In genomic region chr7:34257279-34257678, GRCm38 (mm10) we compare ENCODE assay signal across 28 mouse cellular contexts. TPM values are rescaled to one million over a fixed set of nuclear protein-coding genes. Genes with fewer than 3 reads are reported as not detected.
DNase-seq lines count a peak whose midpoint lies in the region; ATAC-seq and TF ChIP-seq lines count a peak whose summit lies in the region.
"Had no signal": no experiment of that assay in that cellular context is flagged by ENCODE, and none has a peak within 500 bp of the region (broad histone marks: within the 10 kb centered on the region; RNA-seq: fewer than 3 reads in every experiment).

No protein-coding gene starts in this region.

- no peak for DNase-seq in frontal cortex, postnatal 25 days (ENCODE audit: low spot score in 2 of 2)
- no peak for DNase-seq in heart, postnatal 36 days
- DNase-seq in layer of hippocampus, adult 2 months (ENCODE audit: low spot score in 2 of 2) = no peak
- no peak for DNase-seq in layer of hippocampus, postnatal 10 days (ENCODE audit: low spot score in 2 of 2)
- DNase-seq in right cerebral cortex, postnatal 25 days = peak; percentile 21
- no peak for DNase-seq in right cerebral cortex, postnatal 10 days (ENCODE audit: low spot score in 2 of 2)
- DNase-seq: adrenal gland, adult 8-10 months; adrenal gland, postnatal 36 days; B cell, adult 2 months; cerebellum, adult 11 months; cerebellum, adult 8-10 months; cerebellum, postnatal 14 days; gastrocnemius, postnatal 10 days; heart, postnatal 4 days; kidney, adult 11 months had no signal

- intact Hi-C loops in heart, postnatal 36 days (cut with DNase I) = no loop called here

- H3K4me2 ChIP-seq in heart, embryonic 13.5 days = no peak overlapping the region
- H3K4me2 ChIP-seq: embryonic facial prominence, embryonic 12.5 days; forebrain, embryonic 12.5 days; hindbrain, embryonic 12.5 days had no signal

- no peaks in the 10 kb centered on the region for H3K27me3 ChIP-seq in heart, embryonic 13.5 days (replicated peaks)
- H3K27me3 ChIP-seq: embryonic facial prominence, embryonic 12.5 days; forebrain, embryonic 12.5 days; hindbrain, embryonic 12.5 days had no signal

- H3K9me3 ChIP-seq in heart, embryonic 13.5 days = no peaks in the 10 kb centered on the region
- H3K9me3 ChIP-seq: embryonic facial prominence, embryonic 12.5 days; forebrain, embryonic 12.5 days; G1E; heart, embryonic 10.5 days; hindbrain, embryonic 12.5 days had no signal

- ATAC-seq in frontal cortex, adult (ENCODE audit: low TSS enrichment) = peak; percentile 59; the same call in 1 of the 2 replicates
- no peak for ATAC-seq in heart, embryonic 13.5 days (ENCODE audit: extremely low read depth, insufficient number of reproducible peaks, low FRiP score, low TSS enrichment)
- ATAC-seq: CD4-positive, CD25-positive, alpha-beta regulatory T cell, adult 4 months; forebrain, embryonic 16.5 days; hindbrain, embryonic 16.5 days had no signal

- H3K9ac ChIP-seq in heart, embryonic 13.5 days = no peak overlapping the region
- H3K9ac ChIP-seq: embryonic facial prominence, embryonic 12.5 days; forebrain, embryonic 12.5 days; hindbrain, embryonic 12.5 days had no signal

- 0 out of 2 replicates have a peak, but pooled peaks cover 3% of the 10 kb centered on the region for H3K4me1 ChIP-seq in heart, embryonic 13.5 days
- H3K4me1 ChIP-seq: forebrain, embryonic 12.5 days; heart, embryonic 10.5 days; hindbrain, embryonic 12.5 days had no signal

- H3K36me3 ChIP-seq in heart, embryonic 13.5 days = peaks cover 96% of the 10 kb centered on the region

- no peak for TF ChIP-seq CTCF in layer of hippocampus, adult 2 months (conservative IDR thresholded peaks at IDR 0.05)

- H3K4me3 ChIP-seq in heart, embryonic 13.5 days = no peak overlapping the region
- H3K4me3 ChIP-seq in layer of hippocampus, adult 2 months = no peak overlapping the region
- H3K4me3 ChIP-seq: embryonic facial prominence, embryonic 12.5 days; forebrain, embryonic 12.5 days; heart, embryonic 10.5 days; hindbrain, embryonic 12.5 days had no signal

- WGBS in heart, embryonic 13.5 days = 70% methylated on average over 9 of the region's 9 CpGs

- 0 out of 2 replicates have a peak overlapping the region, but pooled peaks have one; percentile 28 for H3K27ac ChIP-seq in heart, embryonic 13.5 days (replicated peaks)
- peak overlapping the region; percentile 19; the same call in 1 of the 2 replicates for H3K27ac ChIP-seq in layer of hippocampus, adult 2 months
- H3K27ac ChIP-seq: forebrain, embryonic 12.5 days; heart, embryonic 10.5 days; hindbrain, embryonic 12.5 days had no signal

RNA-seq across cellular contexts. Expression of gene Gm6096, which starts 6.4 kb away (rescaled TPM):
- polyA plus RNA-seq in heart, embryonic 13.5 days (2015; fragmentation: Nextera tagmentation; extraction: Ambion mirVana) = 0.37 TPM in 1 of 2 replicates, not detected in the other
- not detected for total RNA-seq in heart, postnatal 36 days (2021)
- total RNA-seq in layer of hippocampus, adult 2 months (2021) = not detected
- total RNA-seq in layer of hippocampus, postnatal 10 days (2021) = not detected
- total RNA-seq: adrenal gland, adult 8-10 months; adrenal gland, postnatal 36 days; common myeloid progenitor, adult 5-6 weeks; G1E; gastrocnemius, postnatal 10 days; gastrocnemius, postnatal 4 days; heart, postnatal 4 days had no signal
- polyA plus RNA-seq: embryonic facial prominence, embryonic 12.5 days; forebrain, embryonic 12.5 days; G1E; heart, embryonic 10.5 days; hindbrain, embryonic 12.5 days; intestine, embryonic 14.5 days had no signal

RNA-seq across cellular contexts. Expression of gene Gpi1, which starts 27.1 kb away (rescaled TPM):
- 702 and 751 TPM in 2 replicates for polyA plus RNA-seq in heart, embryonic 13.5 days (2015; fragmentation: Nextera tagmentation; extraction: Ambion mirVana)
- 100 to 1,000 TPM; 520 to 540 TPM for total RNA-seq in heart, postnatal 36 days (2021)
- 100 to 1,000 TPM; 773 TPM for total RNA-seq in layer of hippocampus, adult 2 months (2021)
- total RNA-seq in layer of hippocampus, postnatal 10 days (2021) = 100 to 1,000 TPM; 697 to 748 TPM

RNA-seq across cellular contexts. Expression of gene 4931406P16Rik, which starts 56.1 kb away (rescaled TPM):
- 28.4 and 28.7 TPM in 2 replicates for polyA plus RNA-seq in heart, embryonic 13.5 days (2015; fragmentation: Nextera tagmentation; extraction: Ambion mirVana)
- total RNA-seq in heart, postnatal 36 days (2021) = 10 to 100 TPM; 47.4 to 55.9 TPM
- total RNA-seq in layer of hippocampus, adult 2 months (2021) = 10 to 100 TPM; 36.6 to 41.1 TPM
- 10 to 100 TPM; 57.7 to 62.4 TPM for total RNA-seq in layer of hippocampus, postnatal 10 days (2021)
